ENCODE assay signal across 26 mouse cellular contexts in the genomic region with DNA sequence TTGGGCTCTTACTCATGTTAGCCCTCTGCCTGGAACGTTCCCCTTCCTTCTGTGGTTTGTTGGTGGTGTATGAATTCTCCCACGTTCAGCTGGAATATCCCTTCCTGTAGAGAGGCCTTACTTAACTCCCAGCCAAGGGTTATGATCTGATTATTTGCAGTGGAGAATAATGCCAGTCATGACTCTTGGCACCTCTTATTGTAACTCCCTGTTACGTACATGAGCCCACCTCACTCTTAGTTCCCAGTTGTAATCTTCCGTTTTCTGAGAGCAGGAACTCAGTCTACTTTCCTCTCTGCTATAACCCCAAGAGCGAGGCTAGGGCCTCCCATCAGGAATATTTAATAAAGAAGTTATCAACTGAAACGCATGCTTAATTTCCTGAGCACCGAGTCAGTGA. TPM values are rescaled to one million over a fixed set of nuclear protein-coding genes. Genes with fewer than 3 reads are reported as not detected.
DNase-seq lines count a peak whose midpoint lies in the region; ATAC-seq and TF ChIP-seq lines count a peak whose summit lies in the region.
"Had no signal": no experiment of that assay in that cellular context is flagged by ENCODE, and none has a peak within 500 bp of the region (broad histone marks: within the 10 kb centered on the region; RNA-seq: fewer than 3 reads in every experiment).

No protein-coding gene starts in this region.

- H3K4me1 ChIP-seq in midbrain, embryonic 11.5 days (ENCODE audit: control insufficient read depth, insufficient read depth, low read length) = no peaks in the 10 kb centered on the region
- no peaks in the 10 kb centered on the region for H3K4me1 ChIP-seq in midbrain, embryonic 14.5 days (ENCODE audit: control insufficient read depth, insufficient read depth, low read length)
- no peaks in the 10 kb centered on the region for H3K4me1 ChIP-seq in kidney, adult 2 months (ENCODE audit: control insufficient read depth, insufficient read depth, low read length)
- H3K4me1 ChIP-seq: embryonic facial prominence, embryonic 12.5 days; forebrain, embryonic 12.5 days had no signal

- no peak overlapping the region for H3K4me3 ChIP-seq in midbrain, embryonic 11.5 days (ENCODE audit: low read depth, low read length)
- H3K4me3 ChIP-seq in midbrain, embryonic 14.5 days (replicated peaks; ENCODE audit: low read depth, low read length) = no peak overlapping the region
- H3K4me3 ChIP-seq in kidney, adult 2 months (ENCODE audit: insufficient read depth, low read depth, low read length) = no peak overlapping the region
- H3K4me3 ChIP-seq: embryonic facial prominence, embryonic 10.5 days; embryonic facial prominence, embryonic 12.5 days; forebrain, embryonic 12.5 days had no signal

- no peaks in the 10 kb centered on the region for H3K27me3 ChIP-seq in midbrain, embryonic 11.5 days (ENCODE audit: control insufficient read depth, insufficient read depth, low read length)
- no peaks in the 10 kb centered on the region for H3K27me3 ChIP-seq in midbrain, embryonic 14.5 days (ENCODE audit: control insufficient read depth, insufficient read depth, low read length)
- no peaks in the 10 kb centered on the region for H3K27me3 ChIP-seq in kidney, adult 2 months (replicated peaks; ENCODE audit: control insufficient read depth, insufficient read depth, low read length)
- H3K27me3 ChIP-seq: CH12.LX; embryonic facial prominence, embryonic 12.5 days; forebrain, embryonic 12.5 days; Patski had no signal

- H3K4me2 ChIP-seq in midbrain, embryonic 11.5 days = no peak overlapping the region
- H3K4me2 ChIP-seq in midbrain, embryonic 14.5 days (ENCODE audit: low read length) = no peak overlapping the region
- H3K4me2 ChIP-seq: embryonic facial prominence, embryonic 12.5 days; forebrain, embryonic 12.5 days had no signal

- 90% methylated on average over 7 of the region's 7 CpGs for WGBS in midbrain, embryonic 11.5 days
- WGBS in midbrain, embryonic 14.5 days = 91% methylated on average over 7 of the region's 7 CpGs
- 89% methylated on average over 7 of the region's 7 CpGs for WGBS in kidney, adult 2 months

- H3K9ac ChIP-seq in midbrain, embryonic 11.5 days (ENCODE audit: low read length) = no peak overlapping the region
- no peak overlapping the region for H3K9ac ChIP-seq in midbrain, embryonic 14.5 days (replicated peaks; ENCODE audit: low read length)
- H3K9ac ChIP-seq: embryonic facial prominence, embryonic 12.5 days; forebrain, embryonic 12.5 days had no signal

- H3K36me3 ChIP-seq in midbrain, embryonic 11.5 days (ENCODE audit: control insufficient read depth, insufficient read depth, low read length) = no peaks in the 10 kb centered on the region
- H3K36me3 ChIP-seq in midbrain, embryonic 14.5 days (ENCODE audit: control insufficient read depth, insufficient read depth, low read length) = no peaks in the 10 kb centered on the region
- no peaks in the 10 kb centered on the region for H3K36me3 ChIP-seq in kidney, adult 2 months (ENCODE audit: control insufficient read depth, insufficient read depth, low read length)
- H3K36me3 ChIP-seq: embryonic facial prominence, embryonic 10.5 days; embryonic facial prominence, embryonic 12.5 days; forebrain, embryonic 12.5 days; G1E had no signal

- H3K27ac ChIP-seq in midbrain, embryonic 11.5 days (ENCODE audit: low read depth, low read length) = no peak overlapping the region
- H3K27ac ChIP-seq in midbrain, embryonic 14.5 days (replicated peaks; ENCODE audit: low read depth, low read length) = no peak overlapping the region
- H3K27ac ChIP-seq in kidney, adult 2 months (ENCODE audit: insufficient read depth, low read depth, low read length) = no peak overlapping the region
- H3K27ac ChIP-seq: embryonic facial prominence, embryonic 10.5 days; embryonic facial prominence, embryonic 12.5 days; forebrain, embryonic 12.5 days had no signal

- peak; percentile 28 for DNase-seq in midbrain, embryonic 11.5 days (ENCODE audit: low spot score, missing footprints)
- DNase-seq in midbrain, embryonic 14.5 days = no peak
- DNase-seq in kidney, postnatal 10 days = no peak
- no peak for DNase-seq in kidney, adult 11 months
- no peak for DNase-seq in kidney, adult 2 months
- DNase-seq: adrenal gland, adult 8-10 months; adrenal gland, postnatal 14 days; adrenal gland, postnatal 36 days; B cell, adult 2 months; cerebellum, adult 11-12 months; cerebellum, adult 8-10 months; cerebellum, adult 9-11 months; cerebellum, postnatal 14 days; cerebellum, postnatal 36 days had no signal

- TF ChIP-seq POLR2A in kidney, adult 2 months (IDR thresholded peaks at IDR 0.05; ENCODE audit: low read depth, low read length) = no peak

- no peaks in the 10 kb centered on the region for H3K9me3 ChIP-seq in midbrain, embryonic 11.5 days (ENCODE audit: control insufficient read depth, low read length)
- H3K9me3 ChIP-seq in midbrain, embryonic 14.5 days (ENCODE audit: control insufficient read depth, low read length) = no peaks in the 10 kb centered on the region
- H3K9me3 ChIP-seq: embryonic facial prominence, embryonic 10.5 days; embryonic facial prominence, embryonic 12.5 days; forebrain, embryonic 12.5 days; G1E had no signal

- no peak for TF ChIP-seq CTCF in kidney, adult 2 months (conservative IDR thresholded peaks at IDR 0.05; ENCODE audit: insufficient read depth, insufficient read length, low read depth, low read length)

- no peak for ATAC-seq in midbrain, embryonic 11.5 days (ENCODE audit: low FRiP score)
- no peak for ATAC-seq in midbrain, embryonic 14.5 days (ENCODE audit: low FRiP score, low TSS enrichment)
- ATAC-seq in megakaryocyte, adult 5-6 weeks (ENCODE audit: poor library complexity, severe bottlenecking) = peak; percentile 35; the same call in 1 of the 2 replicates
- peak; percentile 70; the same call in 1 of the 2 replicates for ATAC-seq in megakaryocyte-erythroid progenitor cell, adult 5-6 weeks (replicated peaks; ENCODE audit: low FRiP score, low TSS enrichment, poor library complexity, severe bottlenecking)
- ATAC-seq: activated CD4-positive, CD25-positive, alpha-beta regulatory T cell, adult 4 months; CD4-positive, CD25-positive, alpha-beta regulatory T cell, adult 4 months; forebrain, embryonic 14.5 days; forebrain, embryonic 16.5 days; Patski had no signal

RNA-seq across cellular contexts. Expression of gene Sgk1, which starts 26.6 kb away (rescaled TPM):
- 20.8 and 25.7 TPM in 2 replicates for polyA plus RNA-seq in midbrain, embryonic 11.5 days (2014; fragmentation: Nextera tagmentation; extraction: Ambion mirVana)
- polyA plus RNA-seq in midbrain, embryonic 14.5 days (2014; fragmentation: Nextera tagmentation; extraction: Ambion mirVana) = 43.7 and 47.9 TPM in 2 replicates
- total RNA-seq in megakaryocyte, adult 5-6 weeks (2015) = 27.2 and 31.3 TPM in 2 replicates
- total RNA-seq in megakaryocyte, adult 5-6 weeks (2017) = 43.9 and 48.3 TPM in 2 replicates
- total RNA-seq in megakaryocyte-erythroid progenitor cell, adult 5-6 weeks (2014; fragmentation: Nextera tagmentation) = 1.1 and 9.7 TPM in 2 replicates
- 5.5 and 8.1 TPM in 2 replicates for total RNA-seq in megakaryocyte-erythroid progenitor cell, adult 5-6 weeks (2017)
- 73.3 and 76.5 TPM in 2 replicates for polyA plus RNA-seq in kidney, adult 2 months (2012; rRNA removed)

Comparison
In these comparisons a context has a peak if more than half of its experiments do, and no peak if none do; other contexts are left out.
1. ATAC-seq: peak in megakaryocyte, adult 5-6 weeks (single experiment) and megakaryocyte-erythroid progenitor cell, adult 5-6 weeks (single experiment); none in midbrain, embryonic 11.5 days (single experiment) and midbrain, embryonic 14.5 days (single experiment).